Mouse (Mus musculus) heart, adult 18-20 months (tissue): ENCODE data around the gene Fbln1. TPM values are rescaled to one million over a fixed set of nuclear protein-coding genes. Genes with fewer than 3 reads are reported as not detected.
A peak's percentile ranks its signal among the peaks of the same experiment; 100 is the strongest.
"Not testable (repeated sequence)": the region's sequence is repeated elsewhere in the genome, so short reads cannot be mapped to it uniquely, and the experiment has no call there.

Experiments used
- DNase-seq, 2 experiments: peaks; one replicate each; pipeline ENCODE4 v3.0.0; 2021 to 2022; ENCODE audit warnings: mixed read lengths in 1 of 2
- total RNA-seq, 2 experiments: library from RNA; stranded (reverse); gene quantifications; 2 replicates each; pipeline ENCODE4 v1.2.3; 2021

Gene Fbln1
- total RNA-seq, 2 experiments from 2014 or later = 54.5 to 74.1 TPM

- no peak for DNase-seq
Observed at GRCm38 (mm10) chr15:85295544-85295943, 89.8 kb downstream of the Fbln1 start.

DNA sequence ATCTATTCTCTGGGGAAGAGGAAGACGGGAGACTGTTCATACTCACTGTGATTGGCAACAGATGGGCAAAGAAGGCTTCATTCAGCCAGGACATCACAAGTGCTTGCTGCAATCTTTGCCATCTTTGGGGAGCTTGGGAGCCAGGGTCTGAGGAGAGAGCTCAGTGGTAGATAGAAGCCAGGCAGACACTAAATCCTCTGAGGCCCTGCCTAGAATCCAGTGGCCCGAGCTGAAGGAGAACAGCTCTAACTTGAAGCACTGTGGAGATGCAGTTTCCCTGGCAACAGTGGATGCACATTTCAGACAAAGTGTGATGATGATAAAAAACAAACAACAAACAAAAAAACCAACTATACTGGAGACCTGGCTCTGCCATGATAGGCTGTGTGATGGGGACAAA is 90.2 kb downstream of the Fbln1 start:
- DNase-seq = no peak

GRCm38 (mm10) chr15:85296538-85296937 is 90.8 kb downstream of the Fbln1 start:
- DNase-seq = no peak

GRCm38 (mm10) chr15:85298167-85298781 is 92.5 kb downstream of the Fbln1 start:
- no peak for DNase-seq

GRCm38 (mm10) chr15:85298946-85299345 is 93.2 kb downstream of the Fbln1 start:
- no peak for DNase-seq

GRCm38 (mm10) chr15:85303241-85303640 is 97.5 kb downstream of the Fbln1 start:
- no peak for DNase-seq

DNA sequence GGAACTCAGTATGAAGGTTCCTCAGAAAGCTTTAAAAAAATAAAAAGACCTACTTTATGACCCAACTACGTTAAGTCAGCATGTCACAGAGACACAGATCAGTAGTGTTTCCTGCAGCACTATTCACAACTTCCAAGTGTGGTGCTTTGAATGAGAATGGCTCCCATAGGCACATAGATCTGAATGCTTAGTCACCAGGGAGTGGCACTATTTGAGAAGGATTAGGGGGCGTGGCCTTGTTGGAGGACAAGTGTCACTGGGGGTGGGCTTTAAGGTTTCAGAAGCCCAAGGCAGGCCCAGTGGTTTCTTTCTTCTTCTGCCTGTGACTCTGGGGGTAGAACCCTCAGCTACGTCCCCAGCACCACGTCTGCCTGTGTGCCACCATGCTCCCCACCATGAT is 98.2 kb downstream of the Fbln1 start:
- DNase-seq = no peak

DNA sequence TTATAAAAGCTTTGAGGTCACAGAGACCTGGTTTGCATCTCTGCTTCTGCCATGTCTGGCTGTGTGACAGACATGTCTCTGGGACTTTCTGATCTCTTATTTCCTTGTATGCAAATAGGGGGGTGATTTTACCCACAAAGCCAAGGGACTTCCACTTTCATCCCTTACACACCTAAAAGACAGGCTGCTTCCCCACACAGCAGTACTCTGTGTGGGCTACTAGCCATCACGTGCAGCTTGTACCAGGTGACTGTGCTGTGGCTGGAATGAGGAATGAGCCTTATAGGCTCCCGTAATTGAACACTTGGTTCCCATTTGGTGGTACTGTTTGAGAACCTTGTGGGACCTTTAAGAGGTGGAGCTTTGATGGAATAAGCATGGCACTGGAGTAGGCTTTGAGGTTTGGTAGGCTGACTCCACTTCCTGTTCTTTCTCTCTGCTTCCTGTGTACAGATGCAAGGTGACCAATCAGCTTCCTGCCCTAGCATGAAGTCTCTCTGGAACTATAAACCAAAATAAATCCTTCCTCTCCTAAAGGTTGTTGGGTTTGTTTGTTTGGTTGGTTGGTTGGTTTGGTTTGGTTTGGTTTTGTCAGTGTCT is 101.4 kb downstream of the Fbln1 start:
- no peak for DNase-seq

GRCm38 (mm10) chr15:85311058-85311657 is 105.4 kb downstream of the Fbln1 start:
- no peak for DNase-seq

- peak; percentile 62 to 84 for DNase-seq
Observed at GRCm38 (mm10) chr15:85315378-85316025, 109.8 kb downstream of the Fbln1 start.

DNA sequence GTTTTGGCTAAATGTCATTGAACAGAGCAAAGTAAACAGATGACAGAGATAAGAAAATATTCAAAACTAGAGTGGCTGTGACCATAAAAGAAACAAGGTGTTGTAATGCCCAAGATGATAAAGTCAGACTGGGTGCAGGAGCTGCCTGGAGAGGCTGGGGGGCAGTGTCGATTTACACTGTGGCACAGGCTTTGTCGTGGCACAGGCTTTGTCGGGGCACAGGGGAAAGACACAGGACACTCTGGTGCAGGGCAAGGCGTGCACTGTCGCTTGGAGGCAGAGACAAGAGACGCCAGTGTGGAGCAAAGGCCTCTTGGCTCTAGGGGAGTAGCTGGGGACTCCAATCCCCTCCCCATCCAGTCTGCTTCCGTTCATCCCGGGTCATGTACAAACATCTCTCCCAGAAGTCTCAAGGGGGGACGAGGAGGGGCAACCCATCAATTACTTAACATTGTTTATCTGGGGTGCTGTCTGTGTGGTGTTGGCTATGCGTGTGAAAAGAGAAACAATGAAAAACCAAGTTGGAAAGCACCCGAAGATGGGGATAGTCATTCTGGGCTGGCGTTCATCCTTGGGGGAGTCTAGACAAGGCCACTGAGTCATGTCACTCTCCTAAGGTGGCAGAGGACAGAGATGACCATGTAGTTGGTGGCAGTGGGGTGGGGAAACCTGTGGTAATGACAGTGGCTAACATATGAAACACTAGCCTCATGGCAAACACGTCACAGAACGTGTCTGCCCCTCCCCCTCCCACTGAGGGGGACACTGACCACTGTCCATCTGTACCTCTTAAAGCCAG is 110.8 kb downstream of the Fbln1 start:
- no peak for DNase-seq

DNA sequence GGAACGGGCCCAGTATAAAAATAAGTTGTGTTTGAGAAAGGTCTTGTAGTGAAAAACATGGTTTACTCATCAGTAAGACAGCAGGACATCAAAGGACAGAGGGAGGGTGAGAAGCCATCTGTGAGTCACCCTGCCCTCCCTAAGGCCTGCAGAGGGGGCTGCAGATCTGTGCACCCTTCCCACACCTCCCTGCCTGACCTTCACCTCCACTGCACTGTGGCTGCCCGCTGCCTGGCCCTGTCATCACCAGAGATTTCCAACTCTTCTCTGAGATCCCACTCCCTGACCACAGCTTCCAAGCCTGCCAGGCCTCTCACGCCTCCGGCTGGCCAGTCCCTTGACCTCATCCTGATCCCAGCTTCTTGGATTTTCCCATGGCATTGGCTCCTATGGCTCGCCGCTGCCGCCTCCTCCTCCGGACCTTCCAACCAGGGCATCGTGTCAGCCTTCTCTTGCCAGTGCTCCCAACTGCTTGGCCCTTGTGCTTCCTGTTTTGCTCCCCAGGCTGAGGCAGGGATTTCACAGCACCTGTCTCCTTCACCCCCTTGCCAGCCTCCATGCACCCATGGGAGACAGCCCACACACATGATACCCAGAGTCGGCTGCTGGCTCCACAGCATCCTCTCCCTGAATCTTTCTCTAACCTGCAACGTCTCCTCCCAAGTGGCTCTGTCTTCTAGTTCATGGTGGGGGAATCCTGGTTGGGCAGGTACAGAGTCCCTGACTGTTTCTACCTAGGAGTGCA is 114.3 kb downstream of the Fbln1 start:
- DNase-seq = no peak

DNA sequence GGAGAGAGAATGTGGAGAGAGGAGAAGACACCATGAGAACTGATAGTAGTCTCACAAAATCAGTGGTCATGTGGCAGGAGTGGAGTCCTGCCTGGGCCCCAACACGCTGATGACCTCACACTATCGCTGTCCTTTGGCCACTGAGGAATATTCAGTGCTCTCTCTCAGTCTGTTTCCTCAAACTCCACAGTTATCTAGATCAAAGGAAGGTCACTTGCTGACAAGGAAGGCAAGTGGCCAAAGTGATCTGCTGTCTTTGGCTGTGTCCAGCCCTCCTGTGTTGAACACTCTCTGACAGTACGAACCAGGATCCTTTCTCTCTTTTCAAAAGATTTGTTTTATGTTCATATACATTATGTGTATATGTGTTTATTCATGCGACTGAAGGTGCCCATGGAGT is 117.5 kb downstream of the Fbln1 start:
- DNase-seq = no peak

- DNase-seq = no peak
Observed at GRCm38 (mm10) chr15:85324426-85324825, 118.7 kb downstream of the Fbln1 start.

DNA sequence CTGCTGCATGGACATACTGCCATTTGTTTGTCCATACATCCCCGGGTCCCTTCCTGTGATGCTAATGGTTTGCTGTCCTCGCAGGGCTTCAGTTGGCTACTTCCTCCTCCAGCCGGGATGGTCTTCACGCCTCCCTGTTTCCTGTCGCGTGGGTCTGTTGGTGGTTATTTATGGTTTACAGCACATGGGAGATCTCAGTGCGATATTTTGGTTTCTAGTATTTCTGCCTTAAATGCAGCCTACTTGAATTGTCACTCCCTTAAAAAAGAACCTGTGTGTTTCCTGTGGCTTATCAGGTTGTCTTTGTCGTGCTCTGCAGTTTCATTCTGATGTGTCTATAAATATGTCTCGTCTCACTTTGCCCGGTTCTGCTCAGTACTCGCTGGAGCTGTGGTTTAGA is 122.1 kb downstream of the Fbln1 start:
- DNase-seq = no peak

- DNase-seq = not testable (repeated sequence)
Observed at GRCm38 (mm10) chr15:85328455-85328854, 122.7 kb downstream of the Fbln1 start.

GRCm38 (mm10) chr15:85329096-85329495 is 123.3 kb downstream of the Fbln1 start:
- DNase-seq = no peak

DNA sequence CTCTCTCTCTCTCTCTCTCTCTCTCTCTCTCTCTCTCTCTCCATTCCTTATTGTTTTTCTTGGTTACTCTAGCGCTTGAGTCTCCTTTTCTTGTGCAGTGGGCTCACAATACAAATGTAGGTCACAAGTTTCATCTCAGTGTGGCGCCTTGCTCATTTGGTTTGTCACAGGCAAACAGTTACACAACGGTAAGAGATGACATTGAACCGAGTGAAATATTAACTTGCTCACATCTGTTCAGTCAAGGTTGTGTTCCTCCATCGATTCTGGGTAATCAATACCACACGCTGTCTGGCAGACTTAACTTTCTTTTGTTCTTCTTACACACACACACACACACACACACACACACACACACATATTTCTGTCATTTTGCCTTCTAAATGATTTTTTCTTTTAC is 124.3 kb downstream of the Fbln1 start:
- DNase-seq = no peak

DNA sequence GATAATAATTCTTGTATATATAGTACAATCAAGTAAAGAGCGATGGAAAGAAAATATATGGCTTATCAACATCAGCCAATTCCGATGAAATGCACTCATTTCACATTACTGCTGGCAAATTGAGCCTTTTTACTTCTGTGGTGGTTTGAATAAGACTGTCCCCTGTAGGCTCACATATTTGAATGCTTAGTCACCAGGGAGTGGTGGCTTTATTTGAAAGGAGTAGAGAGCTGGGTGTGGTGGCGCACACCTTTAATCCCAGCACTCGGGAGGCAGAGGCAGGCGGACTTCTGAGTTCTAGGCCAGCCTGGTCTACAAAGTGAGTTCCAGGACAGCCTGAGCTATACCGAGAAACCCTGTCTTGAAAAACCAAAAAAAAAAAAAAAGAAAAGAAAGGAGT is 127.8 kb downstream of the Fbln1 start:
- DNase-seq = not testable (repeated sequence)

DNA sequence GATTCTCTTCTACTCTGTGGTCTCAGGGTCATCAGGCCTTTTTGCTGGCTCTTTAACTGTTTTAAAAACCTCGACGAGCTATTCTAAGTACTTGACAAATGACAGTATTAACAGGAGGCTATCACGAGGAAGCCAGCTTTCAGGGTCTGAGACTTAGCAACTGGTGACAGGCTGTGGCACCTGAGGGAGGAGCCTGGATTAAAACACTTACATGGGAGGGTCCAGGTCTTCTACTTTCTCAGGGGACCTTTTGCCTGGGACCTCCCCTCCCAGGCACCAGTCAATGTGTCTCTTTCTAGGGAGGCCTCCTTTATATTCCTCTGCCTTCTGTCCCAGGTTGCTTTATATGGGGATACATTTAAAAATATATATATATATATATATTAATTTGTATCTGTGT is 128.5 kb downstream of the Fbln1 start:
- DNase-seq = no peak

DNA sequence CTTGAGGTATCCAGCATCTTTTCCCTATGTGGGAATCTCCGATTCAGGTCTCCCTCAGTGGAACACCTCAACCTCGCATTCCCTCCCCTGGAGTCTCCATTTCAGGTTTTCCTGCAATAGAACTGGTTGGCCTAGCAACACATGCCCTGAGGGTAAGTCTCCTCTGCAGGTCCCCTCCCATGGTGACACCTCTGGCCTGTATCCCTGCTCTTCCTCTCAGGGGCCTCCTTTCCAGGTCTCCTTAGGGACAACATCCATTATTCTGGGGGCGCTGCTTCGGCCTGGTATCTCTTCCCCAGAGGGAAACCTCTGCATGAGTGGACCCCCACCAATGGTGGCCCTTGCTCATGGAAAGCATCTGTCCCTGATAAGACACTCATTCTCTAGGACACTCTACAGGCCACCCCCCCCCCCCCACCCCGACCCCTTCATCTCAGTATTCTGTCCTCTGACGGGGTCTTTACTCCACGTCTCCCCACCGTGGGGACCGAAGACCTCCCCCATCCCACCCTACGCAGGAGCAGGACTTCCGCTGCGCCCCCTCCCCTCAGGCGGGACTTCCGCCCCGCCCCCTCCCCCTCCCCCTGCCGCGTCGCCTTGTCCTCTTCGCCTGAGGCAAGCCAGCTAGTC is 130.0 kb downstream of the Fbln1 start, which contains the start of gene Atxn10:
Gene Atxn10 (plus strand): TSS at position 575 of the 630 bp plus-strand sequence.
- peak in 1 of 2 experiments; percentile 28 for DNase-seq
